Mouse (Mus musculus) lung, embryonic 16.5 days (tissue): Measurements from ENCODE around the gene Myo10. TPM values are rescaled to one million over a fixed set of nuclear protein-coding genes. Genes with fewer than 3 reads are reported as not detected.

Experiments used
- ATAC-seq: fragments of 200-750 bp; cut with Nextera tagmentation; 2 replicates; pipeline ENCODE4 v1.8.0; 2017; ENCODE audit warnings: low read depth, mild to moderate bottlenecking, moderate library complexity
- H3K27ac ChIP-seq: fragments of 300-500 bp; sonication (generic); 2 replicates; pipeline ENCODE4 v1.5.1; 2014; ENCODE audit warnings: mild to moderate bottlenecking, control low read depth, low read length
- H3K27me3 ChIP-seq: fragments of 300-500 bp; sonication (generic); 2 replicates; pipeline ENCODE4 v1.6.1; 2014; ENCODE audit warnings: low read depth, low read length, mixed read lengths; ENCODE audit not compliant: control insufficient read depth, insufficient read depth
- H3K36me3 ChIP-seq: fragments of 300-500 bp; sonication (generic); 2 replicates; pipeline ENCODE4 v1.6.1; 2014; ENCODE audit warnings: low read length; ENCODE audit not compliant: control insufficient read depth, insufficient read depth
- H3K4me1 ChIP-seq: fragments of 300-500 bp; sonication (generic); replicated peaks from 2 replicates; pipeline ENCODE4 v1.6.1; 2014; ENCODE audit warnings: low read length, mixed read lengths; ENCODE audit not compliant: control insufficient read depth, insufficient read depth
- H3K4me2 ChIP-seq: fragments of 300-500 bp; sonication (generic); 2 replicates; pipeline ENCODE4 v1.6.1; 2014; ENCODE audit warnings: low read depth, low read length, control low read depth
- H3K4me3 ChIP-seq: fragments of 300-500 bp; sonication (generic); 2 replicates; pipeline ENCODE4 v1.5.1; 2014; ENCODE audit warnings: mild to moderate bottlenecking, low read length, control low read depth
- H3K9ac ChIP-seq: fragments of 300-500 bp; sonication (generic); 2 replicates; pipeline ENCODE4 v1.6.1; 2014; ENCODE audit warnings: low read length, control low read depth
- H3K9me3 ChIP-seq: fragments of 300-500 bp; sonication (generic); 2 replicates; pipeline ENCODE4 v1.6.1; 2016; ENCODE audit warnings: low read length; ENCODE audit not compliant: control insufficient read depth
- WGBS: fragments of 180-500 bp; shearing (Covaris S2); extraction: QIAGEN DNeasy Blood & Tissue Kit; methylation state at CpG from one replicate; pipeline ENCODE4 v1.1.7; 2014; 5-methylcytosine and 5-hydroxymethylcytosine counted together
- polyA plus RNA-seq: library from polyadenylated mRNA; unstranded; fragments of >200 nt; fragmentation: Nextera tagmentation; extraction: Ambion mirVana; gene quantifications from 2 replicates; pipeline ENCODE4 v1.2.1, GENCODE M21; 2015

Myo10 gene
- polyA plus RNA-seq, 1 experiment from 2014 or later, result 33.2 TPM

DNA sequence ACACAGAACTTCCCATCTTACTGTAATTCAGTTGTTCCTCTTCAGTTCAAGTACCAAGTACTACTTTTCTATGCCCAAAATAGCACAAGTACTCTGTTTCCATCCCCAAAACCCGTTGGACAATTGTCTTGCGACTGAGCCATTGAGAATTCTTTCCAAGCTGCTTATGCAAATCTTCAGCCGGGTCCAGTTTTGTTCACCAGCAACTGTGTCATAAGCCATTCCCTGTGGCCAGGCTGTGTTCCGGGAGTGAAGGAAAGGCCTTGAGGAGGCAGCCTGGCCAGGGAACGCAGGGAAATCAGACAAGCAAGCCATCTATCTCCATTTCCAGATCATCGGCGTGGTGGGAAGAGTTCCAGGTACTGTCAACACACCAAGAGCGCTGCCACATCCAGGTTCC lies 34.4 kb upstream of the Myo10 start:
- H3K4me3 ChIP-seq, result no peak overlapping the region
- no peaks in the 10 kb centered on the region for H3K36me3 ChIP-seq
- no peak for ATAC-seq
- 86% methylated on average over 8 of the region's 8 CpGs for WGBS
- H3K27me3 ChIP-seq, result no peaks in the 10 kb centered on the region
- peaks cover 19% of the 10 kb centered on the region for H3K4me1 ChIP-seq
- no peak overlapping the region for H3K27ac ChIP-seq
- no peak overlapping the region for H3K9ac ChIP-seq
- no peak overlapping the region for H3K4me2 ChIP-seq
- H3K9me3 ChIP-seq, result no peaks in the 10 kb centered on the region

DNA sequence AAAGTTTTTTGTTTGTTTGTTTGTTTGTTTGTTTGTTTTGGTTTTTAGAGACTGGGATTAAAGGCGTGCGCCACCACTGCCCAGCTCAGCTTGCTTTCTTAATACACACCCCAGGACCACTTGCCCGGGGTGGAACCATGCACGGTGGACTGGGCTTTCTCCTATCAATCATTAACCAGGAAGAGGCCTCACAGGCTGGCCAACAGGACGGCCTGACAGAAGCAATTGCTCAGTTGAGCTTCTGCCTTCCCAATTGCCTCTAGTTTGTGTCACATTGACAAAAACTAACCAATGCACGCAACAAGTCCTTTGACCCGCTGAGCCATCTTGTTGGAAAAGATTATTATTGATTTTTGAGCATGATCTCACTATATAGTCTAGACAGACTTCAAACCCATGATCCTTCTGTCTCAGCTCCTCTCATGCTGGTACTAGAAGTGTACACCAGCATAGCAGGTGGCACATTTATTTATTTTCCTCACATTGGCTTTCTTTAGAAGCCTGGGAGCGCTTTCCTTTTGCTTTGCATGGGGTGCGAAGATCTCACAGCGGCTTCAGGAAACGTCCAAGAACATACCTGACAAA lies 32.9 kb upstream of the Myo10 start:
- 52% methylated on average over 11 of the region's 11 CpGs for WGBS
- ATAC-seq, result no peak

DNA sequence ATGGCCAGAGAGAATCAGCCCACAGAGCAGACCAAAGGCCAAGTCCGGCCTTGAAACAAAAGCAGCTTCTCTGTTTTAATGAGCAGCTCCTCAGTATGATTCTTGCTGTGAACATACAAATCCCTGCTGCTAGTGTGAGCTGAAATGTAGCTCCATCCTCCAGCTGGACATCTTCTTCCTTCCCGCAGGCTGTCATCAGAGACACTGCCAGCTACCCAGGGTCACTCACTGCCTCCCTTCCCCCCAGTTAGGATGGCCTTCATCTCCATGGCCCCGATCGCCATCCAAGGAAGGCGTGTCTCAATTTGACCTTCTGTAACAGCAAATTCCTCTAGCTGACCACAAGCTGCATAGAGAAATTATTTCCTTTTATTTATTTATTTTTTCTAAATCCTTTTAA lies 32.4 kb upstream of the Myo10 start:
- H3K36me3 ChIP-seq, result no peaks in the 10 kb centered on the region
- H3K4me3 ChIP-seq, result no peak overlapping the region
- H3K9ac ChIP-seq, result no peak overlapping the region
- no peak overlapping the region for H3K4me2 ChIP-seq
- peak; percentile 94 for ATAC-seq
- WGBS, result 41% methylated on average over 5 of the region's 5 CpGs
- no peaks in the 10 kb centered on the region for H3K9me3 ChIP-seq
- peak overlapping the region; percentile 71 for H3K27ac ChIP-seq
- no peaks in the 10 kb centered on the region for H3K27me3 ChIP-seq
- peaks cover 19% of the 10 kb centered on the region for H3K4me1 ChIP-seq

More for the DNA sequence above, 32.9 kb upstream of the Myo10 start:
- Histone ChIP-seq H3K4me1 (peaks cover 19% of the 10 kb centered on the region), H3K27me3 (no peaks in the 10 kb centered on the region), H3K4me2 (no peak overlapping the region), H3K9me3 (no peaks in the 10 kb centered on the region), H3K9ac (no peak overlapping the region), H3K4me3 (no peak overlapping the region), H3K27ac (peak overlapping the region; percentile 71), H3K36me3 (no peaks in the 10 kb centered on the region)

DNA sequence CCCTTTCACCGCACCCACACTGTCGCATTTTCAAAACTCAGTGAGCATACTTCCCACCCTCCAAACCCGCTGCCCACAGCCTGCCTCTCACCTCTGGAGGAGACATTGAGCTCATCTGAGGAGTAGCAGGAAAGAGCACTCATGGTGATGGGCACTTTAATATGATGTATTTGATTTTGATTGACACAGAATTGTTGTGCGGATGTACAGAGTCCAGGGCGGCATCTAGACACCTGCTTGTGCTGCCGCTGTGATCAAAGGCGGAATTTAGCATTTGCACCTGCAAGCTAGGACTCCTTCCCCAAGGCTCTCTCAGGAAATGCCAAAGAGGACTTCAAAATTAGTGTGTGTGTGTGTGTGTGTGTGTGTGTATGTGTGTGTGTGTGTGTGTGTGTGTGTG lies 31.4 kb upstream of the Myo10 start:
- no peak overlapping the region for H3K9ac ChIP-seq
- H3K4me1 ChIP-seq, result peaks cover 13% of the 10 kb centered on the region
- no peak overlapping the region for H3K27ac ChIP-seq
- no peak overlapping the region for H3K4me3 ChIP-seq
- no peak overlapping the region for H3K4me2 ChIP-seq
- no peaks in the 10 kb centered on the region for H3K36me3 ChIP-seq
- ATAC-seq, result no peak
- H3K27me3 ChIP-seq, result no peaks in the 10 kb centered on the region
- 72% methylated on average over 7 of the region's 7 CpGs for WGBS
- H3K9me3 ChIP-seq, result no peaks in the 10 kb centered on the region

DNA sequence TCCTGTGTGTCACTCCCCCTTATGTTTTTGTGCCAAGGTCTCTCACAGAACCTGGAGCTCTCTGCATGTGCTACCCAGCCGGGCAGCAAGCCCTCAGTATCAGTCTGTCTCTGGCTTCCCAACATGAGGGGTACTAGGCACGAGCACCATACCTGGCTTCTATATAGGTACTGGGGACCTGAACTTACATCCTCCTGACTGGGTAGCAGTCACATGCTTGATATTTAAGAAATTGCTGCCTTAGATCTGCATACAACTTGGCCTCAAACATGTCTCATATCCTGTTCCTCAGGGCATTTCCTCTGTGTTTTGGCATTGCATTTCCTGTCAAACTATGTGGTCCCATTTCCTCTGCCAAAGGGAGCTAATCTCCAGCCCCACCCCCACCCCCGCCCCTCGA lies 30.4 kb upstream of the Myo10 start:
- ATAC-seq, result no peak
- H3K9me3 ChIP-seq, result no peaks in the 10 kb centered on the region

DNA sequence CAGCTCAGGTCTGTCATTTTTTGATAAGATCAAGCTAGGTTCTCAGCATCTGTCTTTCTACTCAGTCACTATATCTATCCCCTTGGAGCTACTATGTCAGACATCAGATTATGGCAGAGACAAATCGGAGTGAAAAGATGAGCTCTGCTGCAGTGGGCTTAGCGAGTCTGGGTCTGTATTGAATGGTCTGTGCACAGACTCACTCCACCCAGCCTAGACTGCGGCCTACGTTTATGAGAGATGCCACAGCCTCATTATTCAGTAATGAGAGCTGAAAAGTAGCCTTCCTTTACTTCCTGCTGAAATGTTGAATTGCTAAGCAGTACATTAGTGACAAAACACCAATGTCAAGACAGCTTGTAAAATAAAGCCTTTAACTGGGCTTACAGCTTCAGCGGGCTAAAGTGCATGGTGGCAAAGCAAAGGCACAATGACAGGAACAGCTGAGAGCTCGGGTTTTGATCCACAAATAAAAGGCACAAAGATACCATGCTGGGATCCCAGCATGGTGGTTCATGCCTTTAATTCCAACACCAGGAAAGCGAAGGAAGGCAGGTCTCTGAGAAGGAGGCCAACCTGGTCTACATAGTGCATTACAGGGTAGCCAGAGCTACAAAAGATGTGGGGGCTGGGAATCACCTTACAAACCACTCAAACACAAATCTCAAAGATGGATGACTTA lies 28.7 kb upstream of the Myo10 start:
- Histone ChIP-seq H3K9me3 (no peaks in the 10 kb centered on the region), H3K4me1 (peaks cover 8% of the 10 kb centered on the region), H3K36me3 (no peaks in the 10 kb centered on the region), H3K9ac (no peak overlapping the region), H3K4me3 (no peak overlapping the region), H3K27ac (no peak overlapping the region), H3K4me2 (no peak overlapping the region), H3K27me3 (no peaks in the 10 kb centered on the region)
- WGBS, result 74% methylated on average over 7 of the region's 7 CpGs
- no peak for ATAC-seq

More for the DNA sequence above, 30.4 kb upstream of the Myo10 start:
- Histone ChIP-seq H3K9ac (no peak overlapping the region), H3K27me3 (no peaks in the 10 kb centered on the region), H3K4me3 (no peak overlapping the region), H3K27ac (no peak overlapping the region), H3K4me1 (peaks cover 8% of the 10 kb centered on the region), H3K4me2 (no peak overlapping the region), H3K36me3 (no peaks in the 10 kb centered on the region)
- 67% methylated on average over 4 of the region's 4 CpGs for WGBS

DNA sequence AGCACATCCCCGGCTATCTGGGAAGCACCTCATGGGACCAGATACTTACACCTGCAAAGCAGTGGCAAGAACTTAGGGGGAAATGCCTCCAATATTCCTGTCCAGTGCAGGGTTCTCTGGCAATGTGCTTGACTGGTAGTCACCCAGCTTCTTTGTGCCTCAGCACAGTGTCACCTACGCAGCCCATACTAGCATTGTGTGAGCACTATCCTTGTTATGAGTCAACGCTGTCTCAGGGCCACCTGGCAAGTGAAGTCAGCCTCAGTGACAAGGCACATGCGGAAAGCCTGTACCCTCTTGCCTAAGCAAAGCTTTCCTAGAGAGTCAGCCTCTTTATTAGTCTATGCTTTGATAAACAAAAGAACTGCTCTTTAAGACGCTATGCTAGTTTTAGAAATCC lies 24.0 kb upstream of the Myo10 start:
- Histone ChIP-seq H3K4me3 (no peak overlapping the region), H3K27me3 (no peaks in the 10 kb centered on the region), H3K4me2 (no peak overlapping the region), H3K36me3 (no peaks in the 10 kb centered on the region), H3K4me1 (peaks cover under 1% of the 10 kb centered on the region), H3K9ac (no peak overlapping the region), H3K9me3 (no peaks in the 10 kb centered on the region), H3K27ac (no peak overlapping the region)
- no peak for ATAC-seq
- WGBS, result 85% methylated on average over 5 of the region's 5 CpGs

DNA sequence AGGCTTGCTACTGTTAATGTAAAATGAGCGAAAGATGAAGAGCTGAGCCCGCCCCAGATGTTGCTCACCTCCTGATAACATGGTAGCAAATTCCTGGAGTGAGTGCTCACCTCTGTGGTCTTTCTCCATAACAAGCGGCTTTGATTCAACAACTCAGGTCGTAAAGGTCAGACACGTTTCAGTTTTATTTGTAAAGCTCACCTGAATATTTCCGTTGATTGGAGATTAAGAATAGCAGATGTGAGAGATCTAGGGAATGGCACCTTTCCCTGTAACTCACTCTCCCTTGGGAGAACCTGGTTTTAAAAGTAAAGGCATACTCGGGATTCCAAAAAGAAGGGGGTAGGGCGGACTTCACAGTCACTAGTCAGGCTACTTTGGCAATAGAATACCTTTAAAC lies 20.0 kb upstream of the Myo10 start:
- no peak overlapping the region for H3K27ac ChIP-seq
- H3K4me3 ChIP-seq, result no peak overlapping the region
- H3K36me3 ChIP-seq, result no peaks in the 10 kb centered on the region
- no peaks in the 10 kb centered on the region for H3K9me3 ChIP-seq
- no peak overlapping the region for H3K9ac ChIP-seq
- H3K4me1 ChIP-seq, result peaks cover 12% of the 10 kb centered on the region
- H3K27me3 ChIP-seq, result no peaks in the 10 kb centered on the region
- no peak overlapping the region for H3K4me2 ChIP-seq
- WGBS, result 41% methylated on average over 8 of the region's 8 CpGs
- no peak for ATAC-seq

DNA sequence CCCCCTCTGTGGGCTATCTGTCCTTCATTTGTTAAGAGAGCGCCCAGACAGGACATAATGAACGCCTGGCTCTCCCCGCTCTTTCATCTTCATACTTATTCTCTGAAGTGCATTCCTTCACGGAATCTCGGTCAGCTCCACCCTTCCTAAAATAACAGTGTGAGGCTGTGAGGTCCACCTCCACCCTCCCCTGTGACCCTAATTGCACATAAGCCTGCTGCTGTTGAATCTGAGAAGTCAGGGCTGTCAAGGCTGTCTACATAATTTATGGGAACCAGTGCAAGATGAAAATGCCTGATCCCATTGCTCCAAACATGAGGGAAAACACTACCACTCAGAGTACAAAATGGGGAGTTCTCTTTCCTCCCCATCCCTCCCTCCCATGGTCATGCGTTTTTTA lies 19.0 kb upstream of the Myo10 start:
- 7% methylated on average over 6 of the region's 6 CpGs for WGBS
- H3K4me1 ChIP-seq, result peaks cover 15% of the 10 kb centered on the region
- no peak overlapping the region for H3K4me2 ChIP-seq
- H3K27me3 ChIP-seq, result no peaks in the 10 kb centered on the region
- no peak overlapping the region for H3K9ac ChIP-seq
- no peak overlapping the region for H3K27ac ChIP-seq
- H3K4me3 ChIP-seq, result no peak overlapping the region
- no peaks in the 10 kb centered on the region for H3K9me3 ChIP-seq
- no peaks in the 10 kb centered on the region for H3K36me3 ChIP-seq
- peak; percentile 58 for ATAC-seq
